ENCODE assay signal across 8 mouse cellular contexts in the genomic region with DNA sequence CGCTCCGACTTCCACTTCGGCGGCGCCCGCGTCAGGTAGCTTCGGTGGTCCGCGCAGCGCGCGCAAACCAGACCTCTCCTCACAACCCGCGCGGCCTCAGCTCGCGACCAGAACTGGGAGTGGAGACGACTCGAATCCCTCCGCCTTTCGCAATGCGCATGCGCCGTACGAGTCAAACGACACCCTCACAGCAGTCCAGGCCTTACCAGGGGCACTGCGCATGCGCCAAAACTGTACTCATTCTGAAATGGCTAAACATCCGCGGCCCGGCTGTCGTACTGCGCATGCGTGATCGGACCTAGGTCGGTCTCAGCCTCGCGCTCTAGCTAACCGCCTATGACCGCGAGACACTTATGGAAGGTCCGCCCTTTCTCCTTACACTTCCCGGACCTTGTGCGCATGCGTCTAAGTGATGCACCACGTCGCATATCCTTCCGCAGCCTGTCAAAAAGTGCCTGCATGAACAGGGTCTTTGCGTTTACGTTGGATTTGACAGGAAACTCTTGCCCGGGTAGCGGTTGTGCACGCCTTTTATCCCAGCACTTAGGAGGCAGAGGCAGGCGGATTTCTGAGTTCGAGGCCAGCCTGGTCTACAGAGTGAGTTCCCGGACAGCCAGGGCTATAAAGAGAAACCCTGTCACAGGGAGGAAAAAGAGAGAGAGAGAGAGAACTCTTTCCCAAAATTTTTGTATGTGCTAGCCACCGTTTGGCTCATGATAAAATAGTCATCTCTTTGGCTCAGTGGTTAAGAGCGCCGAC. TPM values are rescaled to one million over a fixed set of nuclear protein-coding genes. Genes with fewer than 3 reads are reported as not detected.
DNase-seq lines count a peak whose midpoint lies in the region; ATAC-seq lines count a peak whose summit lies in the region.

Snrnp70 (minus strand) TSS at position 165 of the 759 bp plus-strand sequence.

- peak; percentile 100 for DNase-seq in adipocyte (ENCODE audit: low spot score)
- peak; percentile 100 for DNase-seq in embryo, embryonic 10 days (ENCODE audit: low spot score)
- peak; percentile 100 for DNase-seq in gastrocnemius, postnatal 10 days
- DNase-seq in induced T-regulatory cell, adult 2 months (ENCODE audit: low read depth): peak; percentile 100
- peak; percentile 99 to 100 for DNase-seq in left cerebral cortex, adult 9 months (ENCODE audit: low spot score in 2 of 2)
- DNase-seq in right cerebral cortex, postnatal 14 days: peak; percentile 100
- DNase-seq in urinary bladder, postnatal 36 days (ENCODE audit: low spot score in 2 of 2): peak; percentile 99 to 100

- ATAC-seq in megakaryocyte progenitor cell, adult 5-6 weeks (replicated peaks; ENCODE audit: poor library complexity): peak; percentile 92

RNA-seq across cellular contexts. Expression of gene Snrnp70, which starts in this region (rescaled TPM):
- 100 to 1,000 TPM; 123 to 156 TPM for total RNA-seq in gastrocnemius, postnatal 10 days (2021)
- 105 and 107 TPM in 2 replicates for total RNA-seq in megakaryocyte progenitor cell, adult 5-6 weeks (2015)
- total RNA-seq in megakaryocyte progenitor cell, adult 5-6 weeks (2017): 387 and 490 TPM in 2 replicates

Comparison
In these comparisons a context has a peak if more than half of its experiments do, and no peak if none do; other contexts are left out.
1. Peak in every context shown above with its lines: DNase-seq and ATAC-seq.